Mouse (Mus musculus) embryonic facial prominence, embryonic 14.5 days (tissue): ENCODE measurements at regions not wholly inside any gene's neighbourhood (a gene's known extent, or its start where the extent isn't known, plus 50 kb on each side); places are given as distances from the start of the nearest gene placed in this dataset.

Source experiments
- ATAC-seq: fragments of 200-750 bp; cut with Nextera tagmentation; 2 replicates; pipeline ENCODE4 v1.8.0; 2017; ENCODE audit warnings: low read depth, moderate number of reproducible peaks, moderate TSS enrichment
- DNase-seq: peaks from one replicate; pipeline ENCODE4 v3.0.0-alpha.2; 2015; ENCODE audit warnings: low spot score
- H3K27ac ChIP-seq: fragments of 300-500 bp; sonication (generic); replicated peaks from 2 replicates; pipeline ENCODE4 v1.5.1; 2014; ENCODE audit warnings: low read depth, mild to moderate bottlenecking, low read length, moderate library complexity
- H3K27me3 ChIP-seq: fragments of 300-500 bp; sonication (generic); replicated peaks from 2 replicates; pipeline ENCODE4 v1.6.1; 2014; ENCODE audit warnings: low read length; ENCODE audit not compliant: control insufficient read depth, insufficient read depth
- H3K36me3 ChIP-seq: fragments of 300-500 bp; sonication (generic); 2 replicates; pipeline ENCODE4 v1.6.1; 2014; ENCODE audit warnings: low read length, mixed read lengths; ENCODE audit not compliant: control insufficient read depth, insufficient read depth
- H3K4me1 ChIP-seq: fragments of 300-500 bp; sonication (generic); 2 replicates; pipeline ENCODE4 v1.6.1; 2014; ENCODE audit warnings: antibody characterized with exemption, low read length; ENCODE audit not compliant: control insufficient read depth, insufficient read depth
- H3K4me2 ChIP-seq: fragments of 300-500 bp; sonication (generic); 2 replicates; pipeline ENCODE4 v1.6.1; 2014; ENCODE audit warnings: low read depth, mild to moderate bottlenecking, low read length, moderate library complexity, mixed read lengths
- H3K4me3 ChIP-seq: fragments of 300-500 bp; sonication (generic); 2 replicates; pipeline ENCODE4 v1.5.1; 2014; ENCODE audit warnings: low read depth, mild to moderate bottlenecking, low read length
- H3K9ac ChIP-seq: fragments of 300-500 bp; sonication (generic); 2 replicates; pipeline ENCODE4 v1.6.1; 2014; ENCODE audit warnings: low read depth, mild to moderate bottlenecking, low read length, moderate library complexity, mixed read lengths
- H3K9me3 ChIP-seq: fragments of 300-500 bp; sonication (generic); 2 replicates; pipeline ENCODE4 v1.6.1; 2016; ENCODE audit warnings: low read length; ENCODE audit not compliant: control insufficient read depth
- WGBS: fragments of 180-500 bp; shearing (Covaris S2); extraction: QIAGEN DNeasy Blood & Tissue Kit; methylation state at CpG from one replicate; pipeline ENCODE4 v1.1.7; 2014; 5-methylcytosine and 5-hydroxymethylcytosine counted together

DNA sequence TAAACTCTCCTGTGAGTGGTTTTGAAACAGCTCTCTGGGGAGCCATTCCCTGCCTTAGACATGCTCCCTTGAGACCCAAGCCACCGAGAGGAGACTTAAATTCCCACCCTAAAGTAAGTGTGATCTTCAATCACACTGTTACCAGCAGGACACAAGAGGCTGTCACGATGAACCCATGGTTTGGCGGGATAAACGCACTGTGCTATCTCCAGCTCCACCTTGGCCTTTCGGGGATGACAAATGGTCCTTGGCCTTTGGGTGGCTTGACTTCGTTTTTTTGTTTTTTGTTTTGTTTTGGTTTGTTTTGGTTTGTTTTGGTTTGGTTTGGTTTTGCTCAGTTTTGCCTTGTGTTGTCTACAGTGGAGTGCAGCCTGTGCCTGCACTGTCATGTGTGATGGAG is 144.7 kb downstream of the Tomm20 start:
- H3K27ac ChIP-seq = no peak overlapping the region
- no peaks in the 10 kb centered on the region for H3K27me3 ChIP-seq
- DNase-seq (no peak), ATAC-seq (no peak)
- no peak overlapping the region for H3K4me2 ChIP-seq
- H3K36me3 ChIP-seq = no peaks in the 10 kb centered on the region
- H3K4me3 ChIP-seq = no peak overlapping the region
- H3K9me3 ChIP-seq = no peaks in the 10 kb centered on the region
- no peak overlapping the region for H3K9ac ChIP-seq
- WGBS = 71% methylated on average over 6 of the region's 6 CpGs
- no peaks in the 10 kb centered on the region for H3K4me1 ChIP-seq

- no peak overlapping the region for H3K4me2 ChIP-seq
- no peak overlapping the region for H3K9ac ChIP-seq
- H3K4me1 ChIP-seq = no peaks in the 10 kb centered on the region
- DNase-seq (peak; percentile 41), ATAC-seq (no peak)
- H3K27me3 ChIP-seq = no peaks in the 10 kb centered on the region
- no peaks in the 10 kb centered on the region for H3K36me3 ChIP-seq
- no peak overlapping the region for H3K4me3 ChIP-seq
- 0 out of 2 replicates have a peak overlapping the region, but pooled peaks have one; percentile 10 for H3K27ac ChIP-seq
- H3K9me3 ChIP-seq = no peaks in the 10 kb centered on the region
- 68% methylated on average over 9 of the region's 9 CpGs for WGBS
Observed at GRCm38 (mm10) chr8:126797571-126798334, 147.9 kb downstream of the Tomm20 start.

- Histone ChIP-seq H3K4me3 (no peak overlapping the region), H3K4me1 (peaks cover 7% of the 10 kb centered on the region), H3K9me3 (no peaks in the 10 kb centered on the region), H3K27me3 (no peaks in the 10 kb centered on the region), H3K36me3 (no peaks in the 10 kb centered on the region), H3K4me2 (no peak overlapping the region), H3K9ac (no peak overlapping the region), H3K27ac (no peak overlapping the region)
- WGBS = 74% methylated on average over 3 of the region's 3 CpGs
- ATAC-seq (no peak), DNase-seq (no peak)
Observed at GRCm38 (mm10) chr8:126793657-126794056, 152.0 kb downstream of the Tomm20 start.

DNA sequence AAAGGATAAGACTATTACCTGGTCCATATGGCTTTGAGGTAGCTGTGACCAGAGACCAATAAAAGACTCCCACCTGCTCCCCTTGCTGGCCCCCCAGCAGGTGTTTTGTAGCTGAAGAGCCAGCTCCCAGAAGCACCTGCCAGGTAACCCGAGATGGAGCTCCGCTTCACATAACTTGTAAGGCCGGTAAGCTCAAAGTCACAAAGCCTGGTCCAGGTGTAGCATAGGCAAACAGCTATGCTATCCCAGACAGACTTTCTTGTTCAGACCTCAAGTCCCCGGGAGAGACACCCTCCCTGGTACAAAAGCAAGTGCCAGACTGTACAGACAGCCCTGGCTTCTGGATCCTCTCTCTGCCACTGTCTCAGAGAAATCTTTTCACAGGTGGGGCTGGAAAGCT is 154.6 kb downstream of the Tomm20 start:
- H3K4me2 ChIP-seq = no peak overlapping the region
- no peaks in the 10 kb centered on the region for H3K27me3 ChIP-seq
- H3K9me3 ChIP-seq = peaks cover 3% of the 10 kb centered on the region; the same call in 1 of the 2 replicates
- peak overlapping the region; percentile 45; the same call in 1 of the 2 replicates for H3K27ac ChIP-seq
- no peak overlapping the region for H3K9ac ChIP-seq
- H3K4me3 ChIP-seq = no peak overlapping the region
- DNase-seq (peak; percentile 65), ATAC-seq (peak; percentile 77; the same call in 1 of the 2 replicates)
- H3K4me1 ChIP-seq = peaks cover 9% of the 10 kb centered on the region
- H3K36me3 ChIP-seq = no peaks in the 10 kb centered on the region
- WGBS = 58% methylated on average over 4 of the region's 4 CpGs

- Histone ChIP-seq H3K36me3 (no peaks in the 10 kb centered on the region), H3K9ac (no peak overlapping the region), H3K27me3 (no peaks in the 10 kb centered on the region), H3K4me3 (no peak overlapping the region), H3K27ac (0 out of 2 replicates have a peak overlapping the region, but pooled peaks have one; percentile 30), H3K9me3 (peaks cover 9% of the 10 kb centered on the region; the same call in 1 of the 2 replicates), H3K4me1 (peaks cover 9% of the 10 kb centered on the region), H3K4me2 (no peak overlapping the region)
- ATAC-seq = no peak
- WGBS = 84% methylated on average over 9 of the region's 9 CpGs
- DNase-seq = no peak
Observed at GRCm38 (mm10) chr8:126790214-126790613, 155.4 kb downstream of the Tomm20 start.

- Histone ChIP-seq H3K9ac (no peak overlapping the region), H3K36me3 (no peaks in the 10 kb centered on the region), H3K4me1 (peaks cover 9% of the 10 kb centered on the region), H3K27me3 (no peaks in the 10 kb centered on the region), H3K27ac (peak overlapping the region; percentile 30), H3K4me3 (no peak overlapping the region), H3K9me3 (peaks cover 9% of the 10 kb centered on the region; the same call in 1 of the 2 replicates), H3K4me2 (no peak overlapping the region)
- no peak for DNase-seq
- WGBS = 34% methylated on average over 4 of the region's 4 CpGs
- ATAC-seq = no peak
Observed at GRCm38 (mm10) chr8:126789076-126789475, 156.6 kb downstream of the Tomm20 start.

DNA sequence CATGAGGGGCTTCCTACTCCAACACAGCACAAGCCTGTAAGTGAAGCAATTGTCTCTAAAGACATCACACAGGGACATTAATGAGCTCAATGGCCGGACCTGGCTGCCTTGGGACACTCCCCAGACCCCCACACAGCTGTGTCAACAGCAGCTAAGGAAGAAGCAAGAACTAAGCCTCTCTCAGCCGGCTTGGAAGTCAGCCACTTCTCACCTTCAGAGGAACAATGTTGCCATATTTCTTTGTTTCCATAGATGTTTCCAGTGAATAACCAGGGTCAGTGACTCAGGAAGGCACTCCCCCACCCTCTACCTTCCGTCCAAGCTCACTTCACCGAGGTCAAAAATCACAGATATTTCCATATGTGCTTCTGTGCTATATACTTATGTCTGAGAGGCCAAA is 157.0 kb downstream of the Tomm20 start:
- Histone ChIP-seq H3K36me3 (no peaks in the 10 kb centered on the region), H3K4me3 (no peak overlapping the region), H3K4me2 (no peak overlapping the region), H3K4me1 (peaks cover 9% of the 10 kb centered on the region), H3K9ac (no peak overlapping the region), H3K27ac (peak overlapping the region; percentile 30), H3K27me3 (no peaks in the 10 kb centered on the region), H3K9me3 (peaks cover 9% of the 10 kb centered on the region; the same call in 1 of the 2 replicates)
- WGBS = 33% methylated on average over 4 of the region's 4 CpGs
- ATAC-seq = peak; percentile 20; the same call in 1 of the 2 replicates
- DNase-seq = peak; percentile 67

- no peak overlapping the region for H3K27ac ChIP-seq
- no peak for ATAC-seq
- H3K36me3 ChIP-seq = no peaks in the 10 kb centered on the region
- WGBS = 84% methylated on average over 7 of the region's 8 CpGs
- peaks cover 9% of the 10 kb centered on the region; the same call in 1 of the 2 replicates for H3K9me3 ChIP-seq
- no peak overlapping the region for H3K4me3 ChIP-seq
- H3K9ac ChIP-seq = no peak overlapping the region
- no peak overlapping the region for H3K4me2 ChIP-seq
- no peaks in the 10 kb centered on the region for H3K27me3 ChIP-seq
- DNase-seq = no peak
- peaks cover 9% of the 10 kb centered on the region for H3K4me1 ChIP-seq
Observed at GRCm38 (mm10) chr8:126787398-126787797, 158.2 kb downstream of the Tomm20 start.

DNA sequence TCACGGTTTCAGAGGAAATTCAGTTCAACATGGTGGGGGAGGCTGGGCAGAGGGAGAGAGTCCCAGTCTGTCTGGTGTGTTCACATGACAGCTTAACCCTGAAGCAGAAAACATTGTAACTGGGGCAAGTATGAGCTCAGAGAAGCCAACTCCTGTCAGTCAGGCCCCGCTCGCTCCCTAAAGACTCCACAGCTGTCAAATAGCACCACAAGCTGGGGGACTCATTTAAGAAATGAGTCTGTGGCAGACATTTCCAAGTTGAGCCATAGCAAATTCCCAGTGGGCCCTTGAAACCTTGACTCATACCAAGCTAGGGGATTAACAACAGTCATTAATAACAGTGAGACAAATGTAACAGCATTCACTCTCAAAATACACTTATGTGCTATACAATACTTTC is 160.4 kb downstream of the Tomm20 start:
- WGBS = 69% methylated on average over 3 of the region's 3 CpGs
- Histone ChIP-seq H3K4me1 (peaks cover 9% of the 10 kb centered on the region), H3K9ac (no peak overlapping the region), H3K9me3 (peaks cover 9% of the 10 kb centered on the region; the same call in 1 of the 2 replicates), H3K4me3 (no peak overlapping the region), H3K36me3 (no peaks in the 10 kb centered on the region), H3K27me3 (no peaks in the 10 kb centered on the region), H3K27ac (0 out of 2 replicates have a peak overlapping the region, but pooled peaks have one; percentile 28), H3K4me2 (no peak overlapping the region)
- no peak for ATAC-seq
- DNase-seq = peak; percentile 27
